Mouse (Mus musculus): Measurements from ENCODE around the gene Mroh3. TPM values are rescaled to one million over a fixed set of nuclear protein-coding genes. Genes with fewer than 3 reads are reported as not detected.

Gene Mroh3
- total and polyA plus RNA-seq, 3 experiments, result not detected

- Histone ChIP-seq H3K9me3 (replicated peaks; ENCODE audit: insufficient read depth, low read length) (no peaks in the 10 kb centered on the region), H3K27me3 (ENCODE audit: control insufficient read depth in 1 of 2, insufficient read depth in 2 of 2, low read length in 2 of 2) (no peaks in the 10 kb centered on the region), H3K79me2 (ENCODE audit: control insufficient read depth, insufficient read depth, low read length, poor library complexity) (no peaks in the 10 kb centered on the region), H3K9ac (ENCODE audit: control insufficient read depth, low read depth, low read length, poor library complexity, severe bottlenecking) (no peak overlapping the region), H3K4me1 (ENCODE audit: control insufficient read depth in 1 of 2, insufficient read depth in 2 of 2, low read length in 2 of 2) (peaks cover 9 to 21% of the 10 kb centered on the region in 2 experiments), H3K27ac (ENCODE audit: control insufficient read depth, low read depth, low read length) (no peak overlapping the region), H3K4me3 (ENCODE audit: control insufficient read depth in 1 of 2, insufficient read depth in 1 of 2, low read depth in 2 of 2, low read length in 2 of 2) (no peak overlapping the region), H3K36me3 (ENCODE audit: control insufficient read depth in 1 of 2, insufficient read depth in 2 of 2, low read length in 2 of 2) (peaks cover 0 to 15% of the 10 kb centered on the region in 2 experiments; a peak in 2 of 4 replicates)
- no peak for DNase-seq (ENCODE audit: low read depth, low spot score)
- peak; percentile 64; the same call in 1 of the 2 replicates for TF ChIP-seq MAFK (IDR thresholded peaks at IDR 0.05; ENCODE audit: borderline replicate concordance, low read depth, low read length)
- TF ChIP-seq TAL1 (IDR thresholded peaks at IDR 0.05; ENCODE audit: low read length), result no peak
- TF ChIP-seq UBTF (IDR thresholded peaks at IDR 0.05; ENCODE audit: borderline replicate concordance, insufficient read depth, low read depth, low read length), result no peak
- TF ChIP-seq ZNF384 (IDR thresholded peaks at IDR 0.05; ENCODE audit: low read depth, low read length), result no peak
Measured at GRCm38 (mm10) chr1:136254503-136255065, 42.0 kb upstream of the Mroh3 start.

GRCm38 (mm10) chr1:136253472-136253871, 40.8 kb upstream of the Mroh3 start:
- peak; percentile 27 for DNase-seq (ENCODE audit: low read depth, low spot score)
- TF ChIP-seq SMC3 (IDR thresholded peaks at IDR 0.05; ENCODE audit: low read depth, low read length) (no peak), MAX (IDR thresholded peaks at IDR 0.05; ENCODE audit: low read length) (no peak), CHD1 (IDR thresholded peaks at IDR 0.05; ENCODE audit: low read depth, low read length) (no peak), KAT2A (conservative IDR thresholded peaks at IDR 0.05; ENCODE audit: low read depth, low read length) (no peak), MAFK (IDR thresholded peaks at IDR 0.05; ENCODE audit: borderline replicate concordance, low read depth, low read length) (no peak), GATA1 (IDR thresholded peaks at IDR 0.05; ENCODE audit: low read depth, low read length) (no peak), BHLHE40 (IDR thresholded peaks at IDR 0.05; ENCODE audit: borderline replicate concordance, low read depth, low read length) (no peak), RAD21 (IDR thresholded peaks at IDR 0.05; ENCODE audit: low read depth, low read length) (no peak), MYB (IDR thresholded peaks at IDR 0.05; ENCODE audit: low read depth, low read length) (no peak), POLR2AphosphoS5 (IDR thresholded peaks at IDR 0.05; ENCODE audit: borderline replicate concordance, low read depth, low read length) (no peak), UBTF (IDR thresholded peaks at IDR 0.05; ENCODE audit: borderline replicate concordance, insufficient read depth, low read depth, low read length) (no peak), MAZ (IDR thresholded peaks at IDR 0.05; ENCODE audit: low read depth, low read length) (no peak), MXI1 (IDR thresholded peaks at IDR 0.05; ENCODE audit: low read depth, low read length) (no peak), MEF2A (IDR thresholded peaks at IDR 0.05; ENCODE audit: extremely low read depth, insufficient replicate concordance, low read depth, low read length, poor library complexity, severe bottlenecking) (no peak), GABPA (IDR thresholded peaks at IDR 0.05; ENCODE audit: low read depth, low read length) (no peak), E2F4 (IDR thresholded peaks at IDR 0.05; ENCODE audit: borderline replicate concordance, low read depth, low read length) (no peak)
- Histone ChIP-seq H3K27ac (ENCODE audit: control insufficient read depth, low read depth, low read length) (no peak overlapping the region), H3K4me1 (ENCODE audit: control insufficient read depth in 1 of 2, insufficient read depth in 2 of 2, low read length in 2 of 2) (peaks cover 9 to 21% of the 10 kb centered on the region in 2 experiments), H3K36me3 (ENCODE audit: control insufficient read depth in 1 of 2, insufficient read depth in 2 of 2, low read length in 2 of 2) (peaks cover 0 to 15% of the 10 kb centered on the region in 2 experiments; a peak in 2 of 4 replicates), H3K4me3 (ENCODE audit: control insufficient read depth in 1 of 2, insufficient read depth in 1 of 2, low read depth in 2 of 2, low read length in 2 of 2) (no peak overlapping the region), H3K27me3 (ENCODE audit: control insufficient read depth in 1 of 2, insufficient read depth in 2 of 2, low read length in 2 of 2) (no peaks in the 10 kb centered on the region), H3K9me3 (replicated peaks; ENCODE audit: insufficient read depth, low read length) (no peaks in the 10 kb centered on the region), H3K79me2 (ENCODE audit: control insufficient read depth, insufficient read depth, low read length, poor library complexity) (no peaks in the 10 kb centered on the region), H3K9ac (ENCODE audit: control insufficient read depth, low read depth, low read length, poor library complexity, severe bottlenecking) (no peak overlapping the region)
